Mouse (Mus musculus) hindbrain, embryonic 11.5 days (tissue): ENCODE results near the gene Nme2. TPM values are rescaled to one million over a fixed set of nuclear protein-coding genes. Genes with fewer than 3 reads are reported as not detected.
A peak's percentile ranks its signal among the peaks of the same experiment; 100 is the strongest.

Experiments
- ATAC-seq: fragments of 200-750 bp; cut with Nextera tagmentation; 2 replicates; pipeline ENCODE4 v1.8.0; 2017; ENCODE audit warnings: mild to moderate bottlenecking, moderate TSS enrichment, moderate library complexity; ENCODE audit not compliant: low FRiP score
- DNase-seq: peaks from one replicate; pipeline ENCODE4 v3.0.0-alpha.2; 2015; ENCODE audit warnings: low spot score
- H3K27ac ChIP-seq: fragments of 300-500 bp; sonication (generic); 2 replicates; pipeline ENCODE4 v1.5.1; 2014; ENCODE audit warnings: mild to moderate bottlenecking, low read depth, low read length
- H3K27me3 ChIP-seq: fragments of 300-500 bp; sonication (generic); 2 replicates; pipeline ENCODE4 v1.6.1; 2014; ENCODE audit warnings: mild to moderate bottlenecking, low read length, moderate library complexity, mixed read lengths; ENCODE audit not compliant: control insufficient read depth, insufficient read depth
- H3K36me3 ChIP-seq: fragments of 300-500 bp; sonication (generic); 2 replicates; pipeline ENCODE4 v1.6.1; 2014; ENCODE audit warnings: mild to moderate bottlenecking, low read length, moderate library complexity, mixed read lengths; ENCODE audit not compliant: control insufficient read depth, insufficient read depth
- H3K4me1 ChIP-seq: fragments of 300-500 bp; sonication (generic); replicated peaks from 2 replicates; pipeline ENCODE4 v1.6.1; 2014; ENCODE audit warnings: low read length, mixed read lengths; ENCODE audit not compliant: control insufficient read depth, insufficient read depth
- H3K4me2 ChIP-seq: fragments of 300-500 bp; sonication (generic); replicated peaks from 2 replicates; pipeline ENCODE4 v1.6.1; 2014; ENCODE audit warnings: mild to moderate bottlenecking, low read depth, low read length
- H3K4me3 ChIP-seq: fragments of 300-500 bp; sonication (generic); 2 replicates; pipeline ENCODE4 v1.5.1; 2014; ENCODE audit warnings: low read depth, low read length
- H3K9ac ChIP-seq: fragments of 300-500 bp; sonication (generic); 2 replicates; pipeline ENCODE4 v1.6.1; 2014; ENCODE audit warnings: low read depth, low read length
- H3K9me3 ChIP-seq: fragments of 300-500 bp; sonication (generic); 2 replicates; pipeline ENCODE4 v1.6.1; 2016; ENCODE audit warnings: low read length; ENCODE audit not compliant: control insufficient read depth
- WGBS: fragments of 180-500 bp; shearing (Covaris S2); extraction: QIAGEN DNeasy Blood & Tissue Kit; methylation state at CpG from one replicate; pipeline ENCODE4 v1.1.7; 2014; 5-methylcytosine and 5-hydroxymethylcytosine counted together
- polyA plus RNA-seq: library from polyadenylated mRNA; unstranded; fragments of >200 nt; fragmentation: Nextera tagmentation; extraction: Ambion mirVana; gene quantifications from 2 replicates; pipeline ENCODE4 v1.2.1, GENCODE M21; 2014

Nme2 gene
- polyA plus RNA-seq, 1 experiment from 2014 or later: 140 TPM

- 86% methylated on average over 2 of the region's 2 CpGs for WGBS
- DNase-seq: no peak
- H3K4me2 ChIP-seq: no peak overlapping the region
- no peak for ATAC-seq
- H3K9ac ChIP-seq: no peak overlapping the region
- peaks cover 3% of the 10 kb centered on the region; the same call in 1 of the 2 replicates for H3K4me1 ChIP-seq
- 0 out of 2 replicates have a peak overlapping the region, but pooled peaks have one; percentile 20 for H3K27ac ChIP-seq
- H3K4me3 ChIP-seq: no peak overlapping the region
- H3K27me3 ChIP-seq: no peaks in the 10 kb centered on the region
- peaks cover 8% of the 10 kb centered on the region for H3K36me3 ChIP-seq
- H3K9me3 ChIP-seq: no peaks in the 10 kb centered on the region
These were observed 1.0 kb upstream of the Nme2 start for GRCm38 (mm10) chr11:93957031-93957555.

- peak overlapping the region; percentile 80 for H3K27ac ChIP-seq
- no peaks in the 10 kb centered on the region for H3K27me3 ChIP-seq
- peak overlapping the region; percentile 81 for H3K4me2 ChIP-seq
- ATAC-seq (peak; percentile 96), DNase-seq (peak; percentile 91)
- WGBS: under 1% methylated on average over 67 of the region's 67 CpGs
- H3K4me3 ChIP-seq: peak overlapping the region; percentile 62
- H3K4me1 ChIP-seq: peaks cover 3% of the 10 kb centered on the region; the same call in 1 of the 2 replicates
- peaks cover 6% of the 10 kb centered on the region for H3K36me3 ChIP-seq
- H3K9ac ChIP-seq: peak overlapping the region; percentile 73
- H3K9me3 ChIP-seq: no peaks in the 10 kb centered on the region
These were observed 556 bp downstream of the Nme2 start for GRCm38 (mm10) chr11:93955256-93956150.

GRCm38 (mm10) chr11:93954738-93955255, 1.3 kb downstream of the Nme2 start:
- Histone ChIP-seq H3K9ac (peak overlapping the region; percentile 73), H3K36me3 (peaks cover 4% of the 10 kb centered on the region; the same call in 1 of the 2 replicates), H3K4me3 (peak overlapping the region; percentile 62), H3K9me3 (no peaks in the 10 kb centered on the region), H3K27me3 (no peaks in the 10 kb centered on the region), H3K4me1 (peaks cover 3% of the 10 kb centered on the region; the same call in 1 of the 2 replicates), H3K27ac (peak overlapping the region; percentile 80), H3K4me2 (peak overlapping the region; percentile 81)
- ATAC-seq: no peak
- whole genome bisulfite sequencing: 43% methylated on average over 12 of the region's 13 CpGs
- DNase-seq: no peak

DNA sequence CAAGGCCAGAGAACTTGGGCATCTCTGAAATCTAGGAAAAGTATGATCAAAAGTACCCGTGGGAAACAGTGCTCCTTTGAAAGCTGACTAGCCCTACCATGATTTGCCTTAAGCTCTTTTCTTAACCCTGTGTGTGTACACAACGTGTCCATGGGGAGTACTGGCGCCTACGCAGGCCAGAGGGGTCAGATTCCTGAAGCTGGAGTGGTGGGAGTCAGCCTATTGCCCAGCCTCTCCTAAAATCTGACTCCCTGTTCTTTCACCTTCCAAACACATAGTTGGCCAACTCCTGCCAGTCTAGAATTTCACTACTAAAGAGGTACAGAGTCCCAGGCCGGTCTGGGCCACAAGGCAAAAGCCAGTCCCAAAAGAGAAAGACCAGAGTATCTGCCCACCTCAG, 3.7 kb downstream of the Nme2 start:
- H3K9ac ChIP-seq: no peak overlapping the region
- ATAC-seq: no peak
- no peak overlapping the region for H3K27ac ChIP-seq
- no peaks in the 10 kb centered on the region for H3K27me3 ChIP-seq
- H3K4me2 ChIP-seq: no peak overlapping the region
- no peak for DNase-seq
- peaks cover 3% of the 10 kb centered on the region; the same call in 1 of the 2 replicates for H3K4me1 ChIP-seq
- 64% methylated on average over 5 of the region's 5 CpGs for WGBS
- H3K4me3 ChIP-seq: no peak overlapping the region
- H3K36me3 ChIP-seq: peaks cover 4% of the 10 kb centered on the region; the same call in 1 of the 2 replicates
- no peaks in the 10 kb centered on the region for H3K9me3 ChIP-seq

DNA sequence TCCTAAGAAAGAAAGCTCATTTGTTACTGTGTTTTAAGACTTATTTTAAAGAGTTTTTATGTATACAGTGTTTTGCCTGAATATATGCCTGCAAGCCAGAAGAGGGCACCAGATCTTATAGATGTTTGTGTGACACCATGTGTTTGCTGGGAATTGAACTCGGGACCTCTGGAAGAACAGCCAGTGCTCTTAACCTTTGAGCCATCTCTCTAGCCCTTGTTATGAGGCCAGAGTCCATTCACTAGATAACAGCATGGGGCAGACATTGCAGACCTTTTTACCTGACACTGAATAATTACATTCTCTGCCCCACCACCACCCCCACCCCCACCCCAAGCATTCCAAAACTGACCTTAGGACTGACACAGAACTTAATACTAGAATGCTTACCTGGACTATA, 6.0 kb downstream of the Nme2 start:
- Histone ChIP-seq H3K9ac (no peak overlapping the region), H3K4me2 (no peak overlapping the region), H3K27me3 (no peaks in the 10 kb centered on the region), H3K27ac (no peak overlapping the region), H3K36me3 (peaks cover 4% of the 10 kb centered on the region; the same call in 1 of the 2 replicates), H3K9me3 (no peaks in the 10 kb centered on the region), H3K4me1 (no peaks in the 10 kb centered on the region), H3K4me3 (no peak overlapping the region)
- ATAC-seq (no peak), DNase-seq (no peak)
- WGBS: 70% methylated on average over 1 of the region's 1 CpGs

DNA sequence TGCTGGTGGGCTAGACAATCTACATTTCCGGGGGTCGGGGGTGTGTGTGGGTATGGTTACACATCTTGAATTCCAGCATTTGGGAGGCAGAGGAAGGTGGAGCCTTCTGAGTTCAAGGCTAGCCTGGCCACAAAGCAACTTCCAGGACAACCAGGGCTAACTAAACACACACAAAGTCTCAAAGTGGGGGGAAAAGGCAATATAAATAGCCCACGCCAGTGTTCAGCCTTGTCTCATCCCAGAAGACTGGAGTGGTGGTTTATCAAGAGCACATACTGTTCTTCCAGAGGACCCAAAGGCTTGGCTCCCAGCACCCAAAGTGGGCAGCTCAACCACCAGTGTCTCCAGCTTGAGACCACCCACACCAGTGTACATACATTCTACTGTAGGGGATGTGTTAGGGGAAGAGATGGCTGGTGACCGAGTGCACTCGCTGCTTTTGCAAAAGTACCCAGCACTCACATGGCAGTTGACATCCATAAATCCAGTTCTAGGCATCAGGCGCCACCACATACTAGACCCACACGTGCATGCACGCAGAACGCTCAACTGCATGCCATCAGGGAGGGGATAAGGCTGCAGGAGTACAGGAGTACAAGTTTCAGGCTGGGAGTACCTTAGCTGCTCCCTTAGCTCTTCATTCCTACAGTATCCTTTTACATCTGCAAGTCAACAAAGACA, 7.0 kb downstream of the Nme2 start:
- Histone ChIP-seq H3K27ac (no peak overlapping the region), H3K9ac (no peak overlapping the region), H3K9me3 (no peaks in the 10 kb centered on the region), H3K27me3 (no peaks in the 10 kb centered on the region), H3K36me3 (peaks cover 4% of the 10 kb centered on the region; the same call in 1 of the 2 replicates), H3K4me2 (no peak overlapping the region), H3K4me3 (no peak overlapping the region), H3K4me1 (no peaks in the 10 kb centered on the region)
- DNase-seq (no peak), ATAC-seq (no peak)
- 92% methylated on average over 9 of the region's 9 CpGs for WGBS

- no peak for ATAC-seq
- DNase-seq: no peak
- Histone ChIP-seq H3K4me1 (no peaks in the 10 kb centered on the region), H3K27ac (no peak overlapping the region), H3K9me3 (no peaks in the 10 kb centered on the region), H3K4me3 (no peak overlapping the region), H3K27me3 (no peaks in the 10 kb centered on the region), H3K9ac (no peak overlapping the region), H3K36me3 (no peaks in the 10 kb centered on the region), H3K4me2 (no peak overlapping the region)
- 79% methylated on average over 3 of the region's 3 CpGs for WGBS
These were observed 11.1 kb downstream of the Nme2 start for GRCm38 (mm10) chr11:93944986-93945385.

GRCm38 (mm10) chr11:93940906-93941305, 15.2 kb downstream of the Nme2 start:
- no peak overlapping the region for H3K4me2 ChIP-seq
- WGBS: 92% methylated on average over 2 of the region's 2 CpGs
- no peak overlapping the region for H3K4me3 ChIP-seq
- H3K9me3 ChIP-seq: no peaks in the 10 kb centered on the region
- ATAC-seq: no peak
- H3K27me3 ChIP-seq: no peaks in the 10 kb centered on the region
- H3K9ac ChIP-seq: no peak overlapping the region
- no peak overlapping the region for H3K27ac ChIP-seq
- no peaks in the 10 kb centered on the region for H3K36me3 ChIP-seq
- no peak for DNase-seq
- H3K4me1 ChIP-seq: no peaks in the 10 kb centered on the region
